Mouse (Mus musculus) natural killer cell, adult 2 months (primary cell): Measurements from ENCODE around the gene Dhcr24.

Experiments used
- DNase-seq, 2 experiments: peaks; one replicate each; pipeline ENCODE4 v3.0.0; 2022; ENCODE audit warnings: low spot score in 2 of 2

Dhcr24 gene

DNA sequence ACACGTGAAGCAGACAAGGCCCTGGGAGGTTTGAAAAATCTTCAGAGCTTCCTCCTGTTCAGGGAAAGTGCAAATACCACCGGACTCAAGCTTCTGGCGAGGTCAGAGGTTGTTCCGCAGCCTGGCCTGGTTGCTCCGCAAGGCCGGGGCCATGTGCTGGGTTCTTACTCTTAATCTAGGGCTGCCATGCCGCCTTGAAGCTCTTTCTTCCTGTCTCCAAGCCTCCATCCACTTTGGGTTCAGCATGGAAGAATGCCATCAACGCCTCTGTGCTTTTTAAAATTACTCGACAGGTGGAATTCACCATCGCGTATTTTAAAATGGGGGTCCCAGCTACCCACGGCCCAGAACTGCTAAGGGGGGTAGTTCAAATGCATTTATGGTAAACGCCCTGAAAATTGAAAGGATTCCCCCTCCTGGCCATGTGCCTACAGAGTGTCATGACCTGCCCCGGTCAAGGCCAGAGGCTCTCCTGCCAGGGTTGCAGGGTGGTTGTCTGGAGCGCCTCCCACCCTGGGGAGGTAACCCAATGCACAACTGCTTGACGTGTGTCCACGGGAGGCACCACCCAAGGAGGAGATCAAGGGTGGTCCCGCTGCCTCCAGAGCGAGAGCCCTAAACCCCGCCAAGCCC lies 509 bp upstream of the Dhcr24 start:
- DNase-seq = no peak

DNA sequence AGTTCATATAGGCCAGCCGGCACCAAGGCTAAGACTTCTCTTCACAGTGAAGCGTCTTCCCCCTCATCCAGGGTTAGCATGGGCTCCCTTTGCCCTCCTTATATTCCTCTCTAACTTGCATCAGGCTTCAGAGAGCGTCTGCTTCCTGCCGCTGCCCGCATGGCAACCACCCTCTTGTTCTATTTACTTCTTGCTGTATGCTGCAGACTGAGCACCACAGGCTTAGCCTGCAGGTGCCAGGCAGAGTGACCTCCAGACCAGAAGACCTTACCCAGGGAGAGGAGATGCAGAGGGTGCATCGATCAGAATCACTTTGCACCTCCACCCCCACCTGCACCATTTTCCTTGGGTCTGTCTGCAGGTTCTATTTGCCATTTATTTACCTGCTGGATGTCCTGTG lies 1.2 kb downstream of the Dhcr24 start:
- no peak for DNase-seq

DNA sequence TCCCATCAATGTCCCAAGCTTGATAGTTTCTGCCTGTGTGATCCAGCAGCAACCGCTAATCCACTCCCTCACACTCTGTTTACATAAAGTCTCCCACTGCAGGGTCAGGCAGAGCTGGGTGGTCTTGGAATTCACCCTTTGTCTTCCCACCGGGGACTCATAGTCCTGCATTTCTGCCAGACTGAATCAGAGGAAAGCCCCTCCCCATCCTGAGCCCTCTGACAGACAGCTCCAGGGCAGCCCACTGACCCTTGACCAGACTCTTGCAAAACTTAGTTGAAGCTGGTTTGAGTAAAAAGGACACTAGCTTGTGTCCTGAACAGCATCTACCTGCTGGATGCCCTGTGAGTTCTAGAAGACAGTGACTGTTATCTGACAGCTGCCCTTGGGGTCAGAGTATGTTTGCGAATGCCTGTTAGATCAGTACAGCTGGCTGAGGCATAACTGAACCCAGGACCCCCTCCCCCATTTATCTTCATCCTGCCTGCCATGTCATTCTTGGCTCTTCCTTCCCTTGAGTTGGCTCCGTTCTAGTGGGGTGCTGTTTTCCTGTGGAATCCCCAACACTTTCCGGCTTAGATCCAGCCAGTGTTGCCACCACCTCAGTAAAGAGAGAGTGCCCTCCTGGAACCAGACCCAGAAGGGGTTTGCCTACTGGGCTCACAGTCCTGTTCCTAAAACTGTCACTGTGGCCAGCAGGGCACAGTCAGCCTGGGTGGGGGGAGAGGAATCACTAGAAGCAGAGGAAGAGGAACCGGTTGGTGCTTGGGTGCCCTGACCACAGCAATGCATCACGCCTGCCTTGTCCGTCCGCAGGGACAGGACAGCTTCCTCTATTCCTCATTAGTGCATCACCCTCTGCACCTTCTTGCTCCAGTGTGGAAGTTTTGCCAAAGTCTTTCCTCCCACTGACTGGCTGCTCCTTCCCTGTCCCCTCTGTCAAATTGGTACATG lies 2.3 kb downstream of the Dhcr24 start:
- DNase-seq = no peak

DNA sequence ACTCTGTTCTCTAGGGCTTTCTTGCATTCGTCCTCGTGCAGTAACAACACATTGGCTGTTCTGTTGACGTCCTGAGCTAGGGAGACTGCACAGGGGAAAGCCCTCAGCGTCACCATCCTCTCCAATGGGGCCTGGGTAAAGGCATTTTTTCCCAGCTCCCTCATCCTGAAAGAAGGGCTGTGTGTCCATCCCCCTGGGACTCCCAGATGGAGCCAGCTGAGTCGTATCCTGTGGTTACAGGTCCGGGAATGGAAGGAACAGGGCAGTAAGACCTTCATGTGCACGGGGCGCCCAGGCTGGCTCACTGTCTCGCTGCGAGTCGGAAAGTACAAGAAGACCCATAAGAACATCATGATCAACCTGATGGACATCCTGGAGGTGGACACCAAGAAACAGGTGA lies 3.3 kb downstream of the Dhcr24 start:
- no peak for DNase-seq

DNA sequence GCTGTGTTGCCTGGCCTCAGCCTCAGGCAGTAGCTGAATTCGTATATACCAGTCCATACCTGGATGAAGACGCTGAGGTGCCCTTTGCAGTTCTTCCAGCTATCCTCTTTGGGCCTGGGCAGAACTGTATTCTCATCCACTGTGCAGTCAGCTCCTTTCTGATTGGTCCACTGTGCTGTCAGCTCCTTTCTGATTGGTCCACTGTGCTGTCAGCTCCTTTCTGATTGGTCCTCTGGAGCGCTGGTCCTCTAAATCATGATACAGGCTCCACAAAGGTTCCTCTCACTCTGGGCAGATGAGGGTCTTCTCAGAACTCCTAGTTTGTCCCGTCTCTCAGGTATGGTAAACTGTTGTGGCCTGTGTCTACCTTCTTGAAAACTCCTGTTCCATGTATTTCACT lies 8.8 kb downstream of the Dhcr24 start:
- DNase-seq = no peak

DNA sequence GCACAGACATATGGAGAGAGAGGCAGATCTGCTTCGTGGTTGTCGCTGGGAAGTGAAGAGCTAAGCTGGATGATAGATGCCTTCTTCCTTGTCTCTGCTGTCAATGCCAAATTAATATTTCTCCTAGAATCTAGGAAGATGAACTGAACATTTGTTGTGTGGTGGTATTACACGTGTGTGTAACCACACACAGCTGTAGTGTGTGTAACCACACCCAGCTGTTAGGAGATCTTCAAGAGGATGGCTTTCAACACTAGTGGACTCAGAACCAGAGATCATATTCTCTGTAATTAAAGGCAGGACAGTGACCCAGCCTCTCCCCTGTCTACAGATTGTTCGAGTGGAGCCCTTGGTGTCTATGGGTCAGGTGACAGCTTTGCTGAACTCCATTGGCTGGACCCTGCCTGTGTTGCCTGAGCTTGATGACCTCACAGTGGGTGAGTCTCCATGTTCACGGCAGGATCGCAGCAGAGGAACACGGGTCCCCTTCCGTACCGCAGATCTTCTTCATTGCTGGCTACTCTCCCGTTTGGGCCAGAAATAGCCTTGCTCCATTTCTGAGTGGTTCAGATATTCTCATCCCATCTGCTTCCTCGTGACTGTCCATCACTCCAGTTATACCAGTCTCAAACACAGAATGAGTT lies 10.4 kb downstream of the Dhcr24 start:
- DNase-seq = no peak

DNA sequence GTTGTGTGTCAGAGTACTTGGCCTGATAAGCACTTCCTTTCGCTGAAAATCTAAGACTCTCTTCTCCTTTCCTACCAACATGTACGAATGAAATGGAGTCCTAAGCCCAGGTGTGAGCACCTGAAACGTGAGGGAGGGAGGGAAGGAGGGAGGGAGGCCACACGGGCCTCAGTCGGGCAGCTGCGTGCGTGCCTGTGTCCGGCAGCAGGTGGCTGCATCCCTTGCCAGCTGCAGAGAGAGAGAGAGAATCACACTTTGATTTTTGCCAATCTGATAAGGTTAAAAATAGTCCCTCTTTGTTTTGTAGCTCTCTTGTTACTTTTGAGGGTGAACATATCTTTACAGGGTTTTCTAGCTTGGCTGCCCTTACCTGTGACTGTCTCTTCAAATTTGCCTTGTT lies 14.2 kb downstream of the Dhcr24 start:
- DNase-seq = no peak

DNA sequence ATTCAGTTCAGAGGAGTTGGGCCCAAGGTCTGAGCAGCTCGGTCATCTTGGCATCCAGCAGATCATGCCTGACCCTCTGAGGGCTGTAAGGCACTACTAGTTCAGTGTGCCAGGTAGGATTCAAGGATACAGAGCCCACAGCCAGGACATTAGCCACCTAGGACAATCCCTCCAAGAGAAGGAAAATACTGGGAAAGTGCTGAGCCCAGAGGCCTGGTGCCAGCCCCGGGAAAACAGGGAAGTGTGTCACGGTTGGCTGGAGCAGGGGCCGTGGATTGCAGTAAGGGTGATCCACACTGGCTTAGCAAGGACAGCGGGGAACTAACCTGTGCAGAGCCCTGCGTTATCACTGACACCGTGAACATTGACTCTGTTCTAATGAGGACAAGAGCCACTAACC lies 16.7 kb downstream of the Dhcr24 start:
- no peak for DNase-seq

DNA sequence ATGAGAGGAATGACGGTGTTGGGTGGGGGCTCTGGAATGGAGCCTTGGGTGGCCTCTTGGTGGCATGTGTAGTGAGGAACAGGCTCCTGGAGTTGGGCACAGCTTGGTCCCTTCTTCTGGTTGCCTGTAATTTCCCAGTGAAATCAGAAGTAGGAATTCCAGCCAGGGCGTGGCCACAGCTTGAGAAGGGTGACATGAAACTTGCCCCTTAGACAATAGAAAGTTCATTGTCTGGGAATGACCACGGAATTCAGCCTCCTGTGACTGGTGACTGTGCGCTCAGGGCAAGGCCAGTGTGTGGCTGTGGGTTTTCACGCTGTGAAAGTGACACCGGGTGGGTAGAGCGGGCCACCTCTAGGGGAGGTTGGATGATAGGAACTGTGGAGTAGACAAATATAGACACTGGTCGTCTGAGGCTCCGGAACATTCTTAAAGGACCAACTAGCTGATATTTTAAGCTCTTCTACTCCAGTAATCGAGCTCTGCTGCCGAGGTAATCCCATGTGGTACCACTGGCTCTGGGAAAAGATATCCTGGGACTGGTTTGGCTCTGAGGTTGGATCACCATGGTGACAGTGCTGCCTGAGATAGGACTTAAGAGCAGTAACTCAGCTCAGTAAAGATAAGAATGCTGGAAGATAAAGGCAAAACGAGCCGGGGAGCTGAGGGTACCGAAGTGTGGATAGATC lies 20.5 kb downstream of the Dhcr24 start:
- no peak for DNase-seq

DNA sequence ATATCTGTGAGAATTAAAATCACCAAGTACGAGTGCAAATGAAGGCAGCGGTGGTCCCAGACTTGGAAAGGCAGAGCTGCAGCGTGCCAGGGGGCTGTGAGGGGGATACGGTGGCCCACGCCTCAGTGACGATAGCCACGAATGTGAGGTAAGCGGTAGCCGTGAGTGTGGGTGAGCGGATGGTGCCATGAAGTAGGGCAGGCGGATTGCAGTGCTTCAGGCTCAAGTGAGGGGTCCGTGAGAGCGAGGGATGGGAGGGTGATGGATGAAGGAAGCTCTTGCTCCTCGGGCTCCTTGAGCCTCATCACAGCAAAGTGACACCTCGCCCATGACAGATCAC lies 21.0 kb downstream of the Dhcr24 start:
- DNase-seq = no peak

DNA sequence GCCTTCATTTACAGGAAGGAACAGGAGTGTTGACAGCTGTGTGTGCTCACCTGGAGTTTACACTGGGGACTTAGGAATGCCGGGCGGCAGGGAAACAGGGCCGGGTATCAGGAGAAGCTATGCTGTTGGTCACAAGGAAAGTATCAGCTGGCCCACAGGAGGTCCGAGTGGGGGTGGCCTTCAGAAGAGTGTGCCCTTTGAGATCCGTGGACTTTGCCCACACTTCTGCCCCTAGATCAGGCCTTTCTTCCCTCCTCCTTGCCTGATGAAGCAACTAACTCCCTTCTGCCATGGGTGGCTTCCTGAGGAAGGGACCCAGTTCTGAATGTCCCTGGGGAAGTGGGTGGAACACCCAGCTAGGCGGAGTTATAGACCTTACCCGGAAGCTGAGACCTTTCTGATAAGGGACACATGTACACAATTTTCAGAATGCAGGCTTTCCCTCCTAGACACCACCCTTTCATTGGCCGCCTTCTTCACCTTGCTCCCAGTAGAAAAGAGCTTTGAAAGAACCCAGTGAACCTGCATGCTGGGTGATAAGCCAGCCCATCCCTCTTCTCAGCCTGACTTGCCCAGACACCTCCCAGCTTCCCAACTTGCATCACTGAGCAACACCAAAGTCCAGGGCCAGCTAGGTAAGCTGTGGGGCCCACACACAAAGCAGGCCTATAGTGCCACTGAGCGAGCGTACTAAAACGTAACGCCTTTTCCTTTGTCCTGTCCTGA lies 21.8 kb downstream of the Dhcr24 start:
- no peak for DNase-seq

DNA sequence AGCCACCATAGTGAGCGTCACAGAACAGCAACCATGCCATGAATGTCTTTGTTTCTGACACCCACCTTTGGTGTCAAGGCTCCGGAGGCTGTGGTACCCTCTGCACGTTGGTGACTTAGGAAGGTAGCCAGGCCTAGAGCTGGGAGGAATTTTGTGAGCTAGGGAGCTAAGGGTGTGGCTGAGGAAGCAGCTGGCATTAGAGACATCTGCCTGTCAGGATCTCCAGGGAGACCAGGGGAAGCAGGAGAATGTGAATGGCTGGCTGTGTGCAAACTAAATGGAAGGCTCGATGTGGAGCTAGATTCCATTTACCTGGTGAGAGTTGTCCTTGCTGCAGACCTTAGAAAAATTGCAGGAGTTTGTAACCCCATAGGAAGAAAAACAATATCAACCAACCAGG lies 23.8 kb downstream of the Dhcr24 start:
- DNase-seq = no peak

DNA sequence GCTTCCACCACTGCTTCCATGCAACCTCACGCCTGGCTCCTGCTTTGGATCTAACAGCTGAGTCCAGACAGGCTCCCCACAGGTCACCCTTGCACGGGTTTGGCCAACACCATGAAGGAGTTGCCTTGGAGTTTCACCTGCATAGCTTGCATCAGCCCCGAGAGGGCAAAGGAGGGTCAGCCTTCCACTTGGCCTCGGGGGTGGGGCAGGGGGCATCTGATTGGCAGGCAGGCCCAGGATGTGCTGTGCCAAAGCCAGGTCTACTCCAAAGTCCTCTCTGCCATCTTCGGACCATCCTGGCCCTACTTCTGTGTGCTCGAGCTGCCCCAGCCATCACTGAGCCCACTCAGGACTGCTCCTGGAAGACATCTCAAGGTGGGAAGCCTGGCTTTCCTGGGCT lies 26.2 kb downstream of the Dhcr24 start:
- DNase-seq = no peak

DNA sequence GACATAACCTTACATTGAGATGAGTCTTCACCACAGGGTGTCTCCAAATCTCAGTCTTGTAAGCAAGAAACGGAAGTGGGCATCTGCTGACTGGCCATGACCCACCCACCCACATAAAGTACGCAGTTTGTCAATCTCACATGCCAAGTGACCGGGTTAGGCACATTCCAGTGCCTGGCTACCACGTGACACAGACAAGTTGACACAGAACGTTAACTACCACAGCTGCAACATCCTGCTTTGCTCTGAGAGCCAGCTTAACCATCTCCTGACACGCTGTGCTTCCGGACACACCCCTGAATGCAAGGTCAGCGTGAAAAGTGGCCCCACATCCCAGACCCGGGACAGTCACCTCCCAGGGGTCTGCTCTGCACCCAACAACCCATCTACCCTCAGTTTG lies 29.3 kb downstream of the Dhcr24 start:
- peak in 1 of 2 experiments; percentile 11 for DNase-seq

DNA sequence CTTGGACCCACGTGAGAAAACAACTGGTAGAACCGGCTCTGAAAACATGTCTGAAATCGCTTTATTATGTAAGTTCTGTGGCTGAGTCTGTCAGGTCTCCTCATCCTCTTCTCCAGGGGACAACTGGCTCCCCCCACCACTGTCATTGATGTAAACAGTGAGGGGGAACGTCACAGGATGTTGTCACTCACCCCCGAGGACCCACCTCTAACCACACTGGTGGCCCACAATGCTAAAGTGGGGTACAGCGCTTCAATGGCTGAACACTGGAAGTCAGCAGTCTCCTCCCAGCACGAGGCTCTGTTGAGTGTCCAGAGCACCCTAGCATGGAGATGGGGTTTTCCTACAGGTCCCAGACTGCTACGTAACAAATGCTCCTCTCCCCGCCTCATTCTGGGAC lies 30.0 kb downstream of the Dhcr24 start:
- no peak for DNase-seq

DNA sequence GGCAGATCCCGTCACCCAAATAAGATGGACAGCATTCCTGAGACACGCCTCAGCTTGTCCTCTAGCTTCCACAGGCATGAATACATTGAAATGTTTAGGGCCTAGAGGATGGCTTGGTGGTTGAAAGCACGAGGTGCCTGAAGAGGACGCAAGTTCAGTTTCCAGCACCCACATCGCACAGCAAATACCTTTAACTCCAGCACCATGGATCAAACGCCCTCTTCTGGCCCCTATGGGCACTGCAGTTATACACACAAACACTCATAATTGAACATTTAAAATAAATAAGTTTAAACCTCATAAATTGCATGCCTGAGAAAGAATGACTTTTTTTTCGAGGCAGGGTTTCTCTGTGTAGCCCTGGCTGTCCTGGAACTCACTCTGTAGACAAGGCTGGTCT lies 32.8 kb downstream of the Dhcr24 start:
- no peak for DNase-seq

DNA sequence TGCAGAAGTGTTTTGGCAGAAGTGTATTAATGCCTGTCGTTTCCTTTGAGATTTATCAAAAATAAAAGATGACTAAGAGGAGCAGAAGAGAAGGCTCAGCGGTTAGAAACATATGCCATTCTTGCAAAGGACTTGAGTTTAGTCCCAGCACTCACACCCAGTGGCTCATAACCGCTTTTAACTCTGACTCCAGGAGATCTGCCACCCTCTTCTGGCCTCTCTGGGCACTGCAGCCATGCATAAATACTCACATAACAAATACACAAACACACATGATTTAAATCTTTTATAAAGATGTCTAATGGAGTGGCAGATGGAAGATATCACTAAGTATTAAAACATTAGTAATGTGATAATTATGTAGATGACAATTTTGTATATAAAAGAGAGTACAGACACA lies 35.4 kb downstream of the Dhcr24 start:
- no peak for DNase-seq

DNA sequence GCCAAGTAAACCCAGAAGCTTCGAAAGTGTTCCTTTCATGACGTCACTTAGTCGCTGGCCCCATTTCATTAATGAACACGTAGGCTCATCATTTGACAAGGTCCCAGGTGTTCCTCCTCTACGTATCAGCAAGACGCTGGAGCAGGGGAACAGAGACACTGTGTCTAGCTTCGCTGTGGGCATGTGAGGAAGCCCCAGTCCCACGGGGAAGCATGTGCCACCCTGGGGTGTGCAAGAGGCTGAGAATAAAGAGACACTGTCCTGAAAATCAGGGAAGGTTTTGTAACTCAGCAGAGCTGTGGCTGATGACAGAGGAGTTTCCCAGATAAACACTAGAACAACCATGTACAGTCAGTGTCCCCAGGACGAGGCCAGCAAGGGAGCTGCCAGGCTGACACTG lies 36.2 kb downstream of the Dhcr24 start:
- no peak for DNase-seq

DNA sequence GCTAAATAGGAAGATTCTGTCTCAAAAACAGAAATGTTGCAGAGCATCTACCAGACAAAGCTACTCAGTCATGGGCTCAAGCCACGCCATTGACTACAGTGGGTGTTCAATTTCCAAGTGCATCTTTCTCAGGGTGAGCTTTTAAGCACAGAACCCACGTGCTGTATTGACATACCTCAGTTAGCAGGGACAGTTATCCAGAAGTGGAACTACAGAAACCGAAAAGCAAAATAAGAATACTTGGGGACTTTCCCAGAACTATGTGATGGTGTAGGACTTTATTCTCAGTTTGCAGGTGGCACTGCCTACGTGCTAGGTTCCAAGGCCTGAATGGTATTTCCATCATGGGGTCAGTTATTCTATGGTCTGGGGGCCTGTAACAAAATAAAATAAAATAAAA lies 36.9 kb downstream of the Dhcr24 start:
- DNase-seq = no peak

DNA sequence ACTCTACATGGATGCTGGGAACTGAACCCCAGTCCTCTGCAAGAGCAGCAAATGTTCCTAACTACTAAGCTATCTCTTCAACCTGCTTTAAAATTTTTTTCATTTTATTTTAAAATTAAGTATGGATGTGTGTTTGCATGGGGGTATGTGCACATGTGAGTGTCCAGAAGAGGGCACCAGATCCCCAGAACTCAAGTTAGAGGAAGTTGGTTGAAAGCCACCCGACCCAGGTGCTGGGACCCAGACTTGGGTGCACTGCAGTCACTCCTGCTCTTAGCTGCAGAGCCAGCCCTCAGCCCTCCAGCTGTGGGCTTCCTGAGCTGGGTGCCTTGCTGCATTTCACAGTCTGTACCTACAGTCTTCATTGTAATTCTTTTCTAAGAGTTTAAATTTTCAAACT lies 38.6 kb downstream of the Dhcr24 start:
- DNase-seq = no peak

DNA sequence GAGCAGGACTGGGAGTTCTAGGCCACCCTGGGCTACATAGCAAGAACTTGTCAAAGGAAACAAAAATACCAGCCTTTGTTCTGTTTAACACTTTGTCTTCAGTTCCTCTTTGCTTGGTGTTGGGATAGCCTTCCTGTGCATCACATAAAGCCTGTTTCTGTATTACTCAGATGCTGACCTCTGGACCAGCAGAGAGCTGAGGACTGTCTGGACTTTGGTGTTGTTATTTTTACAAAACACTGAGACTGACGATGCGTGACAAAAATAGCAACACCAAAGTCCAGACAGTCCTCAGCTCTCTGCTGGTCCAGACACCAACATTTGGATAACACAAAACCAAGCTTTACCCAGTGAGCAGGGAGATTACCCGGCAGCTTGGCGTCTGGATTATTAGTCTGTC lies 39.9 kb downstream of the Dhcr24 start:
- no peak for DNase-seq
